Mouse (Mus musculus): ENCODE results near the gene Serac1. TPM values are rescaled to one million over a fixed set of nuclear protein-coding genes. Genes with fewer than 3 reads are reported as not detected.
"Not testable (repeated sequence)": the region's sequence is repeated elsewhere in the genome, so short reads cannot be mapped to it uniquely, and the experiment has no call there.

Serac1 gene
- total and polyA plus RNA-seq, 3 experiments = 6.9 to 9.6 (median 9.6) TPM

DNA sequence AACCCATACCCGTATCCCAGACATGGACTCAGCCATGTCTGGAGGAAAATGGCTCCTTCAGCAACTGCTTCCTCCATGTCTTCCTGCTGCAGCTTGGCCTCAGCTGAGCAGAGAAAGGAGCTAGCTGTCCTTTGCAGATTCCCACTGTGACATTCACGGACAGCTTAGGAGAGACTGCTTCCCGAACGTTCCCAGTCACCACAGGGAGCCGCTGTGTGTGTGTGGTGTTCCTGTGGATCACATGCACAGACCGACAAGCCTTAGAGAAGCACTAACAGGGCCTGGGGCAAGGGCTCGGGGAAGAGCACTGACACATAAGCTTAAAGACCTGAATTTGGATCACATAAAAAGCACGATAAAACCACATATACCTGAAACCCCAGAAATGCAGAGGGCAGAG lies 43.9 kb downstream of the Serac1 start:
- no peak overlapping the region for H3K4me3 ChIP-seq (ENCODE audit: low read depth, low read length)
- H3K27me3 ChIP-seq (ENCODE audit: insufficient read depth, low read length) = peaks cover 30% of the 10 kb centered on the region
- no peak for DNase-seq (ENCODE audit: low spot score)
- ATAC-seq (ENCODE audit: extremely low read depth, insufficient number of reproducible peaks, low FRiP score, poor library complexity, severe bottlenecking) = no peak
- H3K4me1 ChIP-seq (ENCODE audit: insufficient read depth, low read depth, low read length) = peaks cover 3% of the 10 kb centered on the region; the same call in 1 of the 2 replicates
- TF ChIP-seq POLR2AphosphoS5 (IDR thresholded peaks at IDR 0.05; ENCODE audit: insufficient replicate concordance, low read depth, low read length) (no peak), CTCF (IDR thresholded peaks at IDR 0.05; ENCODE audit: low read depth, low read length) (no peak)
- no peaks in the 10 kb centered on the region for H3K36me3 ChIP-seq (replicated peaks)
- no peaks in the 10 kb centered on the region for H3K9me3 ChIP-seq (replicated peaks)

DNA sequence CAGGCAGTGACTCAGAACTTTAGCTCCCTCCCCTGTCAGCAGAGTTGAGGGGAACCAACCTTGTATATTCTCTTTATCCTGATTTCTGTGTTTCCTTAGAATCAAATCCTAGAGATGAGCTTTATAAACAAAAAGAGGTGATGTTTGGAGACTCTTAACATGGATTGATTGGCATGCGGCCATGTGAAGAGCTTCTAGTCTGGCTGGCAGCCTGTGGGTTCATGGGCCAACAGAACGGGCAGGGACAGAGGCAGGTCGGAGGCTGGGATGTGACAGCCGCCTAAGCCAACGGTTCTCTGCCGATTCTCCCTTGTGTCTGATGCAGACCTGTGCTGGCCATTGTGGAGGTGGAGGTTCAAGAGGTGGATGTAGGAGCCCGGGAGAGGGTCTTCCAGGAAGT lies 53.7 kb downstream of the Serac1 start:
- H3K27me3 ChIP-seq (ENCODE audit: insufficient read depth, low read length) = peaks cover 3% of the 10 kb centered on the region
- H3K36me3 ChIP-seq (replicated peaks) = no peaks in the 10 kb centered on the region
- H3K4me1 ChIP-seq (ENCODE audit: insufficient read depth, low read depth, low read length) = no peaks in the 10 kb centered on the region
- ATAC-seq (ENCODE audit: extremely low read depth, insufficient number of reproducible peaks, low FRiP score, poor library complexity, severe bottlenecking) (no peak), DNase-seq (ENCODE audit: low spot score) (no peak)
- no peak overlapping the region for H3K4me3 ChIP-seq (ENCODE audit: low read depth, low read length)
- H3K9me3 ChIP-seq (replicated peaks) = no peaks in the 10 kb centered on the region
- TF ChIP-seq GATA2 (IDR thresholded peaks at IDR 0.05; ENCODE audit: borderline replicate concordance, low read depth, low read length) (no peak), GATA1 (IDR thresholded peaks at IDR 0.05; ENCODE audit: borderline replicate concordance, low read length) (no peak), TAL1 (conservative IDR thresholded peaks at IDR 0.05; ENCODE audit: low read depth, low read length) (no peak), CTCF (IDR thresholded peaks at IDR 0.05; ENCODE audit: low read depth, low read length) (no peak), POLR2AphosphoS5 (IDR thresholded peaks at IDR 0.05; ENCODE audit: insufficient replicate concordance, low read depth, low read length) (no peak)

- DNase-seq (ENCODE audit: low spot score); H3K9me3 ChIP-seq (replicated peaks); H3K4me3 ChIP-seq (ENCODE audit: low read depth, low read length); H3K36me3 ChIP-seq (replicated peaks); ATAC-seq (ENCODE audit: extremely low read depth, insufficient number of reproducible peaks, low FRiP score, poor library complexity, severe bottlenecking); H3K4me1 ChIP-seq (ENCODE audit: insufficient read depth, low read depth, low read length): not testable (repeated sequence)
- H3K27me3 ChIP-seq (ENCODE audit: insufficient read depth, low read length) = peaks cover 13% of the 10 kb centered on the region
Measured at GRCm38 (mm10) chr17:6021374-6021789, 58.2 kb downstream of the Serac1 start.

GRCm38 (mm10) chr17:6020636-6021035 lies 58.9 kb downstream of the Serac1 start:
- DNase-seq (ENCODE audit: low spot score) (no peak), ATAC-seq (ENCODE audit: extremely low read depth, insufficient number of reproducible peaks, low FRiP score, poor library complexity, severe bottlenecking) (no peak)
- H3K27me3 ChIP-seq (ENCODE audit: insufficient read depth, low read length) = peaks cover 17% of the 10 kb centered on the region
- H3K9me3 ChIP-seq (replicated peaks) = no peaks in the 10 kb centered on the region
- no peaks in the 10 kb centered on the region for H3K36me3 ChIP-seq (replicated peaks)
- TF ChIP-seq POLR2AphosphoS5 (IDR thresholded peaks at IDR 0.05; ENCODE audit: insufficient replicate concordance, low read depth, low read length) (no peak), CTCF (IDR thresholded peaks at IDR 0.05; ENCODE audit: low read depth, low read length) (no peak), GATA1 (IDR thresholded peaks at IDR 0.05; ENCODE audit: borderline replicate concordance, low read length) (no peak), GATA2 (IDR thresholded peaks at IDR 0.05; ENCODE audit: borderline replicate concordance, low read depth, low read length) (no peak), TAL1 (conservative IDR thresholded peaks at IDR 0.05; ENCODE audit: low read depth, low read length) (no peak)
- H3K4me3 ChIP-seq (ENCODE audit: low read depth, low read length) = no peak overlapping the region
- no peaks in the 10 kb centered on the region for H3K4me1 ChIP-seq (ENCODE audit: insufficient read depth, low read depth, low read length)

GRCm38 (mm10) chr17:6019776-6020175 lies 59.8 kb downstream of the Serac1 start:
- no peaks in the 10 kb centered on the region for H3K36me3 ChIP-seq (replicated peaks)
- no peak for ATAC-seq (ENCODE audit: extremely low read depth, insufficient number of reproducible peaks, low FRiP score, poor library complexity, severe bottlenecking)
- H3K4me3 ChIP-seq (ENCODE audit: low read depth, low read length) = no peak overlapping the region
- no peaks in the 10 kb centered on the region for H3K4me1 ChIP-seq (ENCODE audit: insufficient read depth, low read depth, low read length)
- no peak for DNase-seq (ENCODE audit: low spot score)
- TF ChIP-seq TAL1 (conservative IDR thresholded peaks at IDR 0.05; ENCODE audit: low read depth, low read length) (no peak), GATA1 (IDR thresholded peaks at IDR 0.05; ENCODE audit: borderline replicate concordance, low read length) (no peak), CTCF (IDR thresholded peaks at IDR 0.05; ENCODE audit: low read depth, low read length) (no peak), GATA2 (IDR thresholded peaks at IDR 0.05; ENCODE audit: borderline replicate concordance, low read depth, low read length) (no peak), POLR2AphosphoS5 (IDR thresholded peaks at IDR 0.05; ENCODE audit: insufficient replicate concordance, low read depth, low read length) (no peak)
- H3K9me3 ChIP-seq (replicated peaks) = no peaks in the 10 kb centered on the region
- H3K27me3 ChIP-seq (ENCODE audit: insufficient read depth, low read length) = peaks cover 17% of the 10 kb centered on the region

GRCm38 (mm10) chr17:6018348-6018747 lies 61.2 kb downstream of the Serac1 start:
- no peak overlapping the region for H3K4me3 ChIP-seq (ENCODE audit: low read depth, low read length)
- no peak for DNase-seq (ENCODE audit: low spot score)
- no peaks in the 10 kb centered on the region for H3K36me3 ChIP-seq (replicated peaks)

DNA sequence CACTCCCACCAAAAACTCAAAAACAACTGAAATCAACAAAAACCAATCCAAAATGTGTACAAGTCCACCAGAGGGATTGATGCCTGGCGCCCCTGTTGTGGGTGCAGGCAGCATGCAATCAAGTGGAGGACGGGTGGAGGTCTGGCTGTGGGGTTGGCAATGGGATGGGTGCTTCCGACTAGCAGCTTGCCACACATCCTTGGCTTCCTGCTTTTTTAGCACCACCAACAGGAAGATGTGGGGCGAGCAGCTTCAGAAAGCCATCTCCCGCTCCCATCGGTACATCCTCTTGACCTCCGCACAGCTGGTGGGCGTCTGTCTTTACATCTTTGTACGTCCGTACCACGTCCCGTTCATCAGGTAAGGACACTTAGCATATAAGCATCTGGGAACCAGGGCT lies 62.3 kb downstream of the Serac1 start:
- H3K36me3 ChIP-seq (replicated peaks) = no peaks in the 10 kb centered on the region
- TF ChIP-seq GATA2 (IDR thresholded peaks at IDR 0.05; ENCODE audit: borderline replicate concordance, low read depth, low read length) = no peak
- TF ChIP-seq TAL1 (conservative IDR thresholded peaks at IDR 0.05; ENCODE audit: low read depth, low read length) = no peak
- TF ChIP-seq POLR2AphosphoS5 (IDR thresholded peaks at IDR 0.05; ENCODE audit: insufficient replicate concordance, low read depth, low read length) = no peak
- peaks cover 25% of the 10 kb centered on the region for H3K27me3 ChIP-seq (ENCODE audit: insufficient read depth, low read length)
- ATAC-seq (ENCODE audit: extremely low read depth, insufficient number of reproducible peaks, low FRiP score, poor library complexity, severe bottlenecking) (no peak), DNase-seq (ENCODE audit: low spot score) (no peak)
- H3K9me3 ChIP-seq (replicated peaks) = no peaks in the 10 kb centered on the region
- no peak overlapping the region for H3K4me3 ChIP-seq (ENCODE audit: low read depth, low read length)
- H3K4me1 ChIP-seq (ENCODE audit: insufficient read depth, low read depth, low read length) = no peaks in the 10 kb centered on the region

More at GRCm38 (mm10) chr17:6018348-6018747, 61.2 kb downstream of the Serac1 start:
- no peak for TF ChIP-seq CTCF (IDR thresholded peaks at IDR 0.05; ENCODE audit: low read depth, low read length)
- TF ChIP-seq TAL1 (conservative IDR thresholded peaks at IDR 0.05; ENCODE audit: low read depth, low read length) = no peak
- TF ChIP-seq GATA2 (IDR thresholded peaks at IDR 0.05; ENCODE audit: borderline replicate concordance, low read depth, low read length) = no peak
- no peak for TF ChIP-seq GATA1 (IDR thresholded peaks at IDR 0.05; ENCODE audit: borderline replicate concordance, low read length)
- no peak for TF ChIP-seq POLR2AphosphoS5 (IDR thresholded peaks at IDR 0.05; ENCODE audit: insufficient replicate concordance, low read depth, low read length)
- ATAC-seq (ENCODE audit: extremely low read depth, insufficient number of reproducible peaks, low FRiP score, poor library complexity, severe bottlenecking) = no peak
- Histone ChIP-seq H3K4me1 (ENCODE audit: insufficient read depth, low read depth, low read length) (no peaks in the 10 kb centered on the region), H3K9me3 (replicated peaks) (no peaks in the 10 kb centered on the region), H3K27me3 (ENCODE audit: insufficient read depth, low read length) (peaks cover 22% of the 10 kb centered on the region)
